Mouse (Mus musculus) heart, embryonic 14.5 days (tissue): Measurements from ENCODE around the gene Nfkbie. TPM values are rescaled to one million over a fixed set of nuclear protein-coding genes. Genes with fewer than 3 reads are reported as not detected.

ENCODE experiments used
- ATAC-seq: fragments of 200-750 bp; cut with Nextera tagmentation; 2 replicates; pipeline ENCODE4 v1.8.0; 2017; ENCODE audit warnings: low read depth, moderate TSS enrichment; ENCODE audit not compliant: insufficient number of reproducible peaks, insufficient read depth, low FRiP score
- H3K27ac ChIP-seq, 2 experiments: fragments of 200-500 bp in 1 of 2; fragments of 300-500 bp in 1 of 2; sonication (generic) in 1 of 2; replicated peaks in 1 of 2; 2 replicates each; pipeline ENCODE4 v1.5.1; 2012 to 2014; ENCODE audit warnings: low read depth in 2 of 2, low read length in 2 of 2, control low read depth in 1 of 2, mild to moderate bottlenecking in 1 of 2, mixed read lengths in 1 of 2; ENCODE audit not compliant: control insufficient read depth in 1 of 2, insufficient read depth in 1 of 2
- H3K27me3 ChIP-seq: fragments of 300-500 bp; sonication (generic); 2 replicates; pipeline ENCODE4 v1.6.1; 2014; ENCODE audit warnings: mild to moderate bottlenecking, low read length, control low read depth; ENCODE audit not compliant: control insufficient read depth, insufficient read depth
- H3K36me3 ChIP-seq: fragments of 300-500 bp; sonication (generic); 2 replicates; pipeline ENCODE4 v1.6.1; 2014; ENCODE audit warnings: mild to moderate bottlenecking, control low read depth, low read length, mixed read lengths; ENCODE audit not compliant: control insufficient read depth, insufficient read depth
- H3K4me1 ChIP-seq, 2 experiments: fragments of 200-500 bp in 1 of 2; fragments of 300-500 bp in 1 of 2; sonication (generic) in 1 of 2; 2 replicates each; pipeline ENCODE4 v1.6.1; 2012 to 2014; ENCODE audit warnings: low read length in 2 of 2, control low read depth in 1 of 2, mixed read lengths in 1 of 2; ENCODE audit not compliant: control insufficient read depth in 2 of 2, insufficient read depth in 2 of 2
- H3K4me2 ChIP-seq: fragments of 300-500 bp; sonication (generic); 2 replicates; pipeline ENCODE4 v1.6.1; 2014; ENCODE audit warnings: mild to moderate bottlenecking, low read length
- H3K4me3 ChIP-seq, 2 experiments: fragments of 200-500 bp in 1 of 2; fragments of 300-500 bp in 1 of 2; sonication (generic) in 1 of 2; 2 replicates each; pipeline ENCODE4 v1.5.1; 2012 to 2014; ENCODE audit warnings: low read length in 2 of 2, mild to moderate bottlenecking in 2 of 2, control low read depth in 1 of 2, low read depth in 1 of 2, moderate library complexity in 1 of 2; ENCODE audit not compliant: control insufficient read depth in 1 of 2, insufficient read depth in 1 of 2
- H3K9ac ChIP-seq: fragments of 300-500 bp; sonication (generic); 2 replicates; pipeline ENCODE4 v1.6.1; 2014; ENCODE audit warnings: mild to moderate bottlenecking, low read length
- H3K9me3 ChIP-seq: fragments of 300-500 bp; sonication (generic); 2 replicates; pipeline ENCODE4 v1.6.1; 2016; ENCODE audit warnings: low read length, control low read depth; ENCODE audit not compliant: control insufficient read depth
- WGBS: fragments of 180-500 bp; shearing (Covaris S2); extraction: QIAGEN DNeasy Blood & Tissue Kit; methylation state at CpG from one replicate; pipeline ENCODE4 v1.1.7; 2014; 5-methylcytosine and 5-hydroxymethylcytosine counted together
- polyA plus RNA-seq: library from polyadenylated mRNA; unstranded; fragments of >200 nt; fragmentation: Nextera tagmentation; extraction: Ambion mirVana; gene quantifications from 2 replicates; pipeline ENCODE4 v1.2.1, GENCODE M21; 2014

Gene Nfkbie
- polyA plus RNA-seq, 1 experiment from 2014 or later = 2.9 TPM

- no peaks in the 10 kb centered on the region for H3K36me3 ChIP-seq
- no peaks in the 10 kb centered on the region for H3K9me3 ChIP-seq
- 3% methylated on average over 55 of the region's 68 CpGs for WGBS
- H3K4me1 ChIP-seq = peaks cover 3 to 30% of the 10 kb centered on the region in 2 experiments
- no peak for ATAC-seq
- H3K9ac ChIP-seq = peak overlapping the region; percentile 76
- H3K4me2 ChIP-seq = peak overlapping the region; percentile 98
- H3K27me3 ChIP-seq = peaks cover 73% of the 10 kb centered on the region
- no peak overlapping the region for H3K27ac ChIP-seq
- peak overlapping the region; percentile 50 to 66 for H3K4me3 ChIP-seq
Measured at GRCm38 (mm10) chr17:45548541-45549512, 6.7 kb upstream of the Nfkbie start.

GRCm38 (mm10) chr17:45549617-45550181 lies 5.8 kb upstream of the Nfkbie start, which contains the start of gene Tmem151b:
Tmem151b (minus strand) TSS chr17:45549677.
- H3K27ac ChIP-seq = no peak within 1 kb of the TSS
- no peaks in the 10 kb centered on the region for H3K36me3 ChIP-seq
- under 1% methylated on average over 16 of the region's 29 CpGs for WGBS
- peak within 1 kb of the TSS; percentile 50 to 66 for H3K4me3 ChIP-seq
- peaks cover 3 to 27% of the 10 kb centered on the region in 2 experiments for H3K4me1 ChIP-seq
- ATAC-seq = no peak
- H3K27me3 ChIP-seq = peaks cover 70% of the 10 kb centered on the region
- H3K9ac ChIP-seq = peak within 1 kb of the TSS; percentile 76
- peak within 1 kb of the TSS; percentile 98 for H3K4me2 ChIP-seq
- no peaks in the 10 kb centered on the region for H3K9me3 ChIP-seq

- WGBS = 36% methylated on average over 5 of the region's 5 CpGs
- Histone ChIP-seq H3K4me3 (0 out of 4 replicates have a peak overlapping the region, but pooled peaks of 1 of the 2 experiments have one; percentile 66), H3K36me3 (no peaks in the 10 kb centered on the region), H3K9ac (no peak overlapping the region; the same call in 1 of the 2 replicates), H3K9me3 (no peaks in the 10 kb centered on the region), H3K27ac (no peak overlapping the region), H3K4me2 (peak overlapping the region; percentile 98), H3K27me3 (peaks cover 64% of the 10 kb centered on the region), H3K4me1 (peaks cover 3 to 26% of the 10 kb centered on the region in 2 experiments)
- ATAC-seq = no peak
Measured at GRCm38 (mm10) chr17:45550253-45550652, 5.2 kb upstream of the Nfkbie start.

- no peak overlapping the region for H3K4me2 ChIP-seq
- no peak for ATAC-seq
- WGBS = 64% methylated on average over 7 of the region's 7 CpGs
Measured at GRCm38 (mm10) chr17:45551249-45551796, 4.2 kb upstream of the Nfkbie start.

GRCm38 (mm10) chr17:45551816-45552451 lies 3.6 kb upstream of the Nfkbie start:
- H3K36me3 ChIP-seq = no peaks in the 10 kb centered on the region
- no peak overlapping the region for H3K4me2 ChIP-seq
- peaks cover 53% of the 10 kb centered on the region for H3K27me3 ChIP-seq
- no peak overlapping the region for H3K9ac ChIP-seq
- peaks cover 6 to 25% of the 10 kb centered on the region in 2 experiments for H3K4me1 ChIP-seq
- no peaks in the 10 kb centered on the region for H3K9me3 ChIP-seq
- H3K27ac ChIP-seq = no peak overlapping the region
- ATAC-seq = no peak
- WGBS = 2% methylated on average over 8 of the region's 8 CpGs
- H3K4me3 ChIP-seq = no peak overlapping the region

More at GRCm38 (mm10) chr17:45551249-45551796, 4.2 kb upstream of the Nfkbie start:
- Histone ChIP-seq H3K36me3 (no peaks in the 10 kb centered on the region), H3K27ac (no peak overlapping the region), H3K27me3 (peaks cover 53% of the 10 kb centered on the region), H3K9me3 (no peaks in the 10 kb centered on the region), H3K4me3 (no peak overlapping the region), H3K9ac (no peak overlapping the region), H3K4me1 (peaks cover 6 to 25% of the 10 kb centered on the region in 2 experiments)

- Histone ChIP-seq H3K4me2 (no peak overlapping the region), H3K4me1 (peaks cover 6 to 25% of the 10 kb centered on the region in 2 experiments), H3K27ac (no peak overlapping the region), H3K9ac (no peak overlapping the region), H3K27me3 (peaks cover 45% of the 10 kb centered on the region), H3K9me3 (no peaks in the 10 kb centered on the region), H3K4me3 (no peak overlapping the region), H3K36me3 (no peaks in the 10 kb centered on the region)
- 76% methylated on average over 3 of the region's 3 CpGs for WGBS
- ATAC-seq = no peak
Measured at GRCm38 (mm10) chr17:45553065-45553464, 2.4 kb upstream of the Nfkbie start.

GRCm38 (mm10) chr17:45554420-45554819 lies 1.1 kb upstream of the Nfkbie start:
- H3K36me3 ChIP-seq = no peaks in the 10 kb centered on the region
- no peak overlapping the region for H3K27ac ChIP-seq
- 22% methylated on average over 1 of the region's 1 CpGs for WGBS
- peaks cover 6 to 23% of the 10 kb centered on the region in 2 experiments for H3K4me1 ChIP-seq
- no peaks in the 10 kb centered on the region for H3K9me3 ChIP-seq
- ATAC-seq = no peak
- H3K4me2 ChIP-seq = no peak overlapping the region
- no peak overlapping the region for H3K4me3 ChIP-seq
- H3K9ac ChIP-seq = no peak overlapping the region
- peaks cover 32% of the 10 kb centered on the region for H3K27me3 ChIP-seq
